Mouse (Mus musculus): Measurements from ENCODE around the gene Gm10142.
"Not testable (repeated sequence)": the region's sequence is repeated elsewhere in the genome, so short reads cannot be mapped to it uniquely, and the experiment has no call there.

- TF ChIP-seq CTCF (IDR thresholded peaks at IDR 0.05; ENCODE audit: low read depth, low read length); POLR2A (IDR thresholded peaks at IDR 0.05; ENCODE audit: borderline replicate concordance, low read depth, low read length): not testable (repeated sequence)
These were observed 36.7 kb downstream of the Gm10142 start for GRCm38 (mm10) chr10:77752312-77752711.
